Mouse (Mus musculus) layer of hippocampus, adult 8-10 months (tissue): ENCODE results near the gene Dnajc3. TPM values are rescaled to one million over a fixed set of nuclear protein-coding genes. Genes with fewer than 3 reads are reported as not detected.

Experiments used
- total RNA-seq, 4 experiments: library from RNA; stranded (reverse); gene quantifications; 2 replicates each; pipeline ENCODE4 v1.2.4; 2022

The Dnajc3 gene
- total RNA-seq, 4 experiments from 2014 or later = 32.5 to 46.7 (median 40.3) TPM

Other genes with a start within 250 kb of the Dnajc3 start
- 10 to 100 TPM in 3 of 4 experiments, 1 to 10 TPM in 1; 8.2 to 10.6 (median 10.1) TPM for gene Abcc4, start 231.8 kb upstream of the Dnajc3 start, total RNA-seq
- gene Cldn10, start 150.1 kb upstream of the Dnajc3 start, total RNA-seq = 10 to 100 TPM; 33.3 to 41.9 (median 35.4) TPM
- gene Dzip1, start 12.5 kb upstream of the Dnajc3 start, total RNA-seq = 100 to 1,000 TPM; 103 to 148 (median 130) TPM
- gene Uggt2, start 161.5 kb downstream of the Dnajc3 start, total RNA-seq = 10 to 100 TPM; 28.3 to 45.0 (median 30.1) TPM
- 10 to 100 TPM; 58.0 to 69.9 (median 64.4) TPM for gene Hs6st3, start 200.4 kb downstream of the Dnajc3 start, total RNA-seq